Mouse (Mus musculus) embryonic fibroblast, embryonic 13.5 days (primary cell): ENCODE data around the gene Gm20388.

Source experiments
- CTCF ChIP-seq: IDR thresholded peaks from 2 replicates; pipeline ENCODE4 v1.5.1; 2011; ENCODE audit warnings: mild to moderate bottlenecking, control low read depth, low read length, moderate library complexity, borderline replicate concordance; ENCODE audit not compliant: insufficient read depth
- POLR2A ChIP-seq: IDR thresholded peaks from 2 replicates; pipeline ENCODE4 v1.6.1; 2011; ENCODE audit warnings: low read depth, mild to moderate bottlenecking, control low read depth, low read length, moderate library complexity

- no peak for TF ChIP-seq CTCF
- TF ChIP-seq POLR2A: no peak
Measured at GRCm38 (mm10) chr8:123720471-123721001, 3809.9 kb downstream of the Gm20388 start.
